Mouse (Mus musculus): ENCODE measurements around the gene Wsb1.
"Not testable (repeated sequence)": the region's sequence is repeated elsewhere in the genome, so short reads cannot be mapped to it uniquely, and the experiment has no call there.

Gene Wsb1

GRCm38 (mm10) chr11:79260126-79260525, 5.7 kb upstream of the Wsb1 start:
- DNase-seq = not testable (repeated sequence)

- DNase-seq = no peak
These were observed 4.3 kb upstream of the Wsb1 start for GRCm38 (mm10) chr11:79258738-79259137.

GRCm38 (mm10) chr11:79253542-79254390, 705 bp downstream of the Wsb1 start:
- peak; percentile 45 for DNase-seq

GRCm38 (mm10) chr11:79252881-79253541, 1.5 kb downstream of the Wsb1 start:
- DNase-seq = no peak

GRCm38 (mm10) chr11:79239024-79239423, 15.4 kb downstream of the Wsb1 start:
- no peak for DNase-seq

GRCm38 (mm10) chr11:79238398-79238752, 16.1 kb downstream of the Wsb1 start:
- no peak for DNase-seq

- peak; percentile 94 for DNase-seq
These were observed 16.6 kb downstream of the Wsb1 start for GRCm38 (mm10) chr11:79237644-79238397.

- DNase-seq = peak; percentile 82
These were observed 24.3 kb downstream of the Wsb1 start for GRCm38 (mm10) chr11:79230251-79230570.

GRCm38 (mm10) chr11:79229561-79230250, 24.8 kb downstream of the Wsb1 start:
- DNase-seq = peak; percentile 84

GRCm38 (mm10) chr11:79229057-79229504, 25.4 kb downstream of the Wsb1 start:
- peak; percentile 93 for DNase-seq

- no peak for DNase-seq
These were observed 26.4 kb downstream of the Wsb1 start for GRCm38 (mm10) chr11:79228089-79228488.

- DNase-seq = no peak
These were observed 28.9 kb downstream of the Wsb1 start for GRCm38 (mm10) chr11:79225371-79226155.

- peak; percentile 95 for DNase-seq
These were observed 29.8 kb downstream of the Wsb1 start for GRCm38 (mm10) chr11:79224562-79225280.

GRCm38 (mm10) chr11:79223420-79223819, 31.1 kb downstream of the Wsb1 start:
- peak; percentile 49 for DNase-seq

- DNase-seq = no peak
These were observed 31.8 kb downstream of the Wsb1 start for GRCm38 (mm10) chr11:79222661-79223060.

GRCm38 (mm10) chr11:79221641-79222040, 32.8 kb downstream of the Wsb1 start:
- DNase-seq = no peak

- DNase-seq = no peak
These were observed 35.4 kb downstream of the Wsb1 start for GRCm38 (mm10) chr11:79218936-79219626.

- no peak for DNase-seq
These were observed 36.4 kb downstream of the Wsb1 start for GRCm38 (mm10) chr11:79218061-79218460.

- no peak for DNase-seq
These were observed 37.3 kb downstream of the Wsb1 start for GRCm38 (mm10) chr11:79217133-79217532.

- no peak for DNase-seq
These were observed 38.9 kb downstream of the Wsb1 start for GRCm38 (mm10) chr11:79215539-79215938.

GRCm38 (mm10) chr11:79214015-79214418, 40.5 kb downstream of the Wsb1 start:
- DNase-seq = peak; percentile 90

All from kidney, adult 11 months (tissue).